Mouse (Mus musculus): Measurements from ENCODE around the gene Ncor2. TPM values are rescaled to one million over a fixed set of nuclear protein-coding genes. Genes with fewer than 3 reads are reported as not detected.

The Ncor2 gene
- polyA plus RNA-seq, 2 experiments from 2014 or later = 4.0 to 6.1 TPM

DNA sequence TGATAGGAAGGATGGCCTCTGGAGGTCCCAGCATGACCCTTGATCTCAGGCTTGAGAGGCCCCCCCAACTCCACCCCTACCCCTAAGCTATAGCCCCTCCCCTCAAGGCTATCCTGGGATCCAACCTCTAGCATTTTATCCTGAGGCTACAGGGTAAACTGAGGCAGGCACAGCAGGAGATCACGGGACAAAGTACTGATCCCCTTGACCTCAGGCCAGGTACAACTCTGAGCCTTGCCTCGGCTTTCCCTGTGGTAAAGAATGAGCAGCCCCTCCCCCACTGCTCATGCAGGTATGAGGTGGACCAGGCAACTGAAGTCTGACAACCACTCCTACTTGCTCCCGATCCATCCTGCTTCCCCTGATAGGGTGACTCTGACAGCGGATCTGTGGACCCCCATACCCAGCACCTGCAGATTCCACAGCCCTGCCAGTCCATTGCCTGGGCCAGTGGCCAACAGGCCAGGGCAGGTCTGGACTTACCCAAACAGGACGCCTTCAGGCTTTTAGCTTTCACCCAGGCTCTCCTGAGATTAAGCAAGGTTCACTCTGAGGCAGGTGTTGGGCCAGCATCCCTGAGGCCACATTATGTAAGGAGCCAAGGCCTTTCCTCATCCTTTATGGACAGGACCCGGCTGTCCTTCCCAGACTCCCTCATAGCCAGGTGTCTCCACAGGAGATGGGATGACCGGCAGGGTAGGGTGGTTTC, 11.2 kb upstream of the Ncor2 start:
- no peak for ATAC-seq

DNA sequence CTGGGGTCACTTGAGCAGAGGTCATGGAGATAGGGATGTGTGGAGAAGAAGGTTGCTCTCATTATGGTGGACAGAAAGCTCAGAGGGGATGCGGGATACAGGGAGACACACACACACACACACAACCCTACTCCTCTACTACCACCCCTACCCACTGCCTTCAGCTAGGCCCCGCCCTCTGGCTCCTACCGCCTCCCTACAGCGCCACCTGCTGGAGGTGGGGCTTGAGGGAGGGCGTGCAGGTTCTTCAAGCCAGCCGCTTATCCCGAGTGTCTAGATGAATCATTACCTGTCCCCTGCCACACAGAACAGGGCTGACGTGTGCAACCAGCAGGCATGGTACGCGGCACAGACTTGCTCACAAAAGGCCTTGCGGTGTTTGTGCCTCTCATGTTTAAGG, 10.6 kb upstream of the Ncor2 start:
- ATAC-seq = peak; percentile 74

DNA sequence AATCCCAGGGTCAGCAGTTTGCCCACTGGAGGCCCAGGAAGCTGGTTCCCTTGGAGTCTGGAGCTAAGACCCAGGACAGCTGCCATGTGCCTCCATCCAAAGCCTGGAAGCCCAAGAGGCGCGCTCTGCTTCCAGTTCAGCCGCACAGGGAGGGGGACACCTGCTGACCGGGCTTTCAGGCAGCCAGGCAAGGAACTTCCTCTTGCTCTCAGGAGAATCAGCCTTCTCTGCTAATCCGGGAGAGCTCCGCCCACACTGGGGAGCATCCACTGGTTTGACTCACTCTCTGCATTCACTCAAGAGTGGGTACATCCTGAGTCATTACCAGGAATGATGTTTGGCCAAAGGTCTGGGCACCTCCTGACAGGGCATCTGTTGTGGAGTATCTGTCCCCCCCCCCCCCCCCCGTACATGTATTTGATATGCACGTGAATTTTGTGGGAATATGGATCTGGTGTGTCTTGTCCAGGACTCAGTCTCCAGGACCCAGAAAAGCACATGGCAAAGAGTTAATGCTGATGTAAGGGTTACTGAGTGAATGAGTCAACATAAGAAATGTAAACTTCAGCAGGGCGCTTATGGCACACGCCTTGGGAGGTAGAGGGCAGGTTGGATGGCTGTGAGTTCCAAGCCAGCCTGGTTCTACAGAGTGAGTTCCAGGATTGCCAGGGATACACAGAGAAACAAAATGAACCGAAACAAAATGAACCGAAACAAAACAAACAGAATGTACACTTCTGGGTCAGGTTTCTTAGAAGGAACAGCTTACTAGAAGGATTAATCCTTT, 10.0 kb upstream of the Ncor2 start:
- ATAC-seq = no peak

DNA sequence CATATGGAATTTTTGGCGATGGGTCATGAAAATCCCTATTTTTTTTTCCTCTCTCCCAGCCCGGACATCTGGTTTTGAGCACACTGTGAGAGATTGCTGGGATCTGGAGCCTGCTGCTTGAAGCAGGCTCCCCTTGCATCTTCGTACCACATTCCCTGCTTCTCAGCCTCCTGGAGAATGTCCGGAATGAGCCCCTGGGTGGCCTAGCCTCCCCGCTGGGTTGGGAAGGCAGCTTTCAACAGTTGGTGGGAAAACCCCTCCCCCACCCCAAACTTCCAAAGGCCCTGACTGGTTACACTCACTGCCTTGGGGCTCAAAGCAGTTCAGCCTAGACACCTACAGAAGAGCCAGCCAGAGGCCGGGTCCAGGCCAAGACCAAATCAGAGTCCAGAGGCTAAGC, 5.8 kb upstream of the Ncor2 start:
- no peak for ATAC-seq

DNA sequence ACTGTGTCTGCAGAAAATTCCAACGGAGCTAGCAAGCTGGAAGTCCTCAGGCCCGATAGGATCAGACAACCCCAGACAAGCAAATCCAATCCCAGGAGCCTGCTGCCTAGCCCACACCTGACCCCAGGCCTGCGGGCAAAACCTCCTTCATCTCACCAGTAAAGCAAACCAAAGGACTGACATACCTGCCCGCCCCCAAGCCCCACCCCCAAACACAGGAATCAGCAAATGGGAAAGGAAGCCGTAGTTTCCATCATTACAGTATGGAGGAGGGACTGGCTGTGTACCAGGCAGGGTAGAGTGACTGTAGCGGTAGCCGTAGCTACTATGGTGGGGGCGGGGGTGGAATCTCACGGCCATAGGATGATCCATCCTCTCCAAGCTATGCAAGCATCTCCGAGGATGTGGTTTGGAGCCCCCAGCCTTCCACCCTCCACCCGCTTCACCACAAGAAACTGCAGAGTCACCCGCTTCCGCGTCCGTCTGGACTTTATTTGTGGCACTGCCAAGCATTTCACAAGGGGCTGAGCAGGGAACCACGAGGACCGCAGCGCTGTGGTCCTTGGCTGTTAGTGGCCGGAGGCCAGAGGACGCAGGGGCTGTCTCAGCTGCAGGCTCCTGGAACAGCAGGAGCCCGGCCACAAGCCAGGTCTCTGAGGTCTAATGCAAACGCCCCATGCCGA, 4.4 kb upstream of the Ncor2 start:
- ATAC-seq = peak; percentile 16

DNA sequence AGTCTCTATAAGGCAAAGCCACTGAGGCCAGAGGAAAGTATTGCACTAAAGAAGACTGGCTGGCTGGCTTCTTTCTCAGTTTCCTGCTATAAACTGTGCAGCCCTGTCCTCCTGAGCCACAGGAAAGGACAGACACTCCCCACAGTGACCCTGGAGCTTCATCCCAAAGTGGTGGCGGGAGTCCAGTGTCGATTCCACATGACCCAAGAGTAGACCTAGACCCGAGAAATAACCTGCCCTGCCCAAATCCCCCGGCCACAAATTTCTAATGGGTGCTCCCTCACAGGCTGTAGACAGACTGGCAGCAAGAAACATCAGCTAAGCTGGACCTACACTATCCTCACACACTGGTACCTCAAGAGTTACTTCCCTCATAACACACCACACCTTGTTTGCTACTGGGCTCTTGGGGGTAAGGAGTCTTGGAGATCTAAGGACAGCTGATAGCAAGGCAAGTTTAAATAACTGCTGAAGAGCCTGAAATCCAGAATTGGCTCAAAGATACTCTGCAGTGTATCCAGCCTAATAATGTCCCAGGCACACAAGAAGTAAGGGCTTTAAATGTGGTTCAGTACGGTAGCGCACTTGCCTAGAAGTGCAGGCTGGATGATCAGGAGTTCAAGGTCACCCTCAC, 1.7 kb upstream of the Ncor2 start:
- no peak for ATAC-seq

DNA sequence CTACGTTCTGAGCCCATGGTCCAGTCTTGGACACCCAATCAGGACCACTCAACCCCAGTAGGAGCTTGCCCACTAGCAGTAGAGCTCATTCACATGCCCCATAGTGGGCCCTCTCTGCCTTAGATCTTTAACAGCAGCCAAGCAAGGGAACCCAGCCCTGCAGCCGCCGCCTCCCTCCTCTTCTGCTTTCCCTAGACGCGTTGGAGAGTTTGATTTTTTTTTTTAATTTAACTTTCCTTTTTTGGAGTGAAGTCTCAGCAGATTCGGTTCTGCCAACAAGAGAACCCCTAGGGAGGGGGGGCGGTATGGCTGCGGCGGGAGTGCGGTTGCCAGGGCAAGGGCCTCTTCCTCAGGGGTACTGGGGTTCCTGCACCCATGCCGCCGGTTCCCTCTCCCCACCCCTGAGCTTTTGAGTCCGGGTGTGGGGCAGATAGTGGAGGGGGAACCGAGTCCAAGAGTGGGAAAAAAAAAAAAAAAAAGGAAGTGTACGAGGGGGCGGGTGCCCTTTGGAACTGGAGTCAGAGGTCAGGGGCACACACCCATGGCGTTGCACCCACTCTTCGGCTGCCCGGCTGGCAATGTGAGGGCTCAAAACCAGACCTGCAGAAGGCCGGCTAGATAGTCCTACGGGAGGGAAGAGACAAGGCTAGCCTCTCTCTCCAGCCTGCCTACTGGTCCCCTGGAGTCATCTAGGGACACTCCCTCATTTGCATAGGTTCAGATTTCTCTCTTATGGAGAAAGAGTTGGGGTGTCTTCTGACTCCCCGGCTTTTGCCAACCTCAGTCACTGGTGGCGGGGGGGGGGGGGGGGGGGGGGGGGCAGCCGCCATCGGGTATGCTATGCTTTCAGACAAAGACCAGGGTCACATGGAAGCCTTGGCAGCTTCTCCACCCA, 963 bp upstream of the Ncor2 start:
- ATAC-seq = peak; percentile 12

DNA sequence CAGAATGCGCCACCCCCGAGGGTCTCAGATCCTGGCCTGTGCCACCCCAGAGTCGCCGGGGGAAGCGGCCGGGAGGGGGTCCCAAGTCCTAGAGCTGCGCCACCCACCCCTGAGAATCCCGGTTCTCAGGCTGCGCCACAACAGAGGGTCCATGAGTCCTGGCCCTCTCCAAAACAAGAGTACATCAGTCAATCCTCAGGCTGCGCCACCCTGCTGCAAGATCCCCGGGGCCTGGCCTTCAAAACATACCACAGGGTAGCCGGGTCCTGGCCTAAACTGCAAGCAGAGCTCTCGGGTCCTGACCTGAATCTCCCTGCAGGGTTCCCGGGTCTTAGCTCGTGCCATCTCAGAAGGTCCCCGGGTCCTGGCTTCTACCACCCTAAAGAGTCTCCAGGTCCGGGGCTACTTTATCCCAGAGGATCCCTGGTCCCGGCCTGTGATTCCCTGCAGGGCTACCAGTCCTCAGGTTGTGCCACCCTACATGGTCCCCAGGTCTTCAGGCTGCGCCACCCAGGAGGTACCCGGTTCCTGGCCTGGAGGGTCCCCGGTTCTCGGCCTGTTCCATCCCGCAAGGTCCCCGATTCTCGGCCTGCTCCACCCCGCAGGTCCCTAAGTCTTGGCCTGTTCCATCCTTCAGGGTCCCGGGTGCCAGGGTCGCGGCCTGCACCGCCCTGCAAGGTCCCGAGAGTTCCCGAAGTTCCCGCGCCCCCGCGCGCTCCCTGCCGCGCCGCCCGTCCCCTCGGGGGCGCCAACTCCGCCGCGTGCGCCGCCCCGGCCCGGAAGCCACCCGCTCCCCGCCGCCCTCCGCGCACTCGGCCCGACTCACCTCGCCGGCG, 630 bp downstream of the Ncor2 start:
- peak; percentile 7 for ATAC-seq

DNA sequence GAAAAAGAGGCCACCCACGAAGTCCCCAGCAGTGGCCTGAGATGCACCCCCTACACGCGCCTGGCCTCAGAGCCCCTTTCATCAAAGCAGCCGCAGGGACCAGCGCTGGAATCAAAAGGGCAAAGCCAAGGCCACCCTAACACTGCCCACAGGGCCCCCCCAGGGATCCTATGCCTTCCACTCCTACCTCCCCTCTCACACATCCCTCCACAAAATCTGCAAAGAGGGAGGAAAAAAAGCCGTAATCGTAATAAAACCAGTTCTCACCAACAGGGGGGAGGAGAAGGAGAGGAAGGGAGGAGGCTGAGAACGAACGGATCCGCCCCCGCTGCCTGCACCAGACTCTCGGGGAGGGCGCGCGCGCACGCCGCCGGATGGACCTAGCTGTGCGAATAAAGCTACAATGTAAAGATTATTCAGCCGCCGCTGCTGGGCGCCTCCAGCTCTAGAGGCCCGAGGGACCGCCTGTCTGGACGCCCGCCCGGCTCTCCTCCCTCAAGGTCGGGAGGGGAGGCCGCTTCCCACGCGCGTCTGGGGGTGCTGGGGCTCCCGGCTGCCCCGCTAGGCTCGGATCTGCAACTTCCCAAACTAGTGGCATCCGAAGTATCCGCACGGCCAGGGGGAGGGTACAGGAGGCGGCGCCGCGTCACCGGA, 1.4 kb downstream of the Ncor2 start:
- peak; percentile 82 for ATAC-seq

DNA sequence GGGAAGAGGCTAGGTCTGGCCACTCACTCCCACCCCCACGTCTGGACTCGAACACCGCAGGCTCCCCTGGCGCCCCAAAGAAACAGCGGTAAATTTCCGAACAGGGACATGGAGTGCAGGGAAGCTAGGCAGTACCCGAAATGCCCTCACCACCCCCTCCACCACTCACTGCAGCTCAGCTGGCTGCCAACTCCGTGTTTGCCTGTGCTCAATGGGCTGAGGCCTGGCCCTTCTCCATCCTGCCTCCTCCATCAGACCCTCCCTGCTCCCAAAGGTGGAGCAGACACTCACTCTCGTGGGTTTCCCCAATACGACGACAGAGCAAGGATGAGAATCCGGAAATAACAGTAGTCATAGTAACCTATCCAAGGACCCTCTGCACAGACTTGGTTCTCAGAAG, 2.2 kb downstream of the Ncor2 start:
- ATAC-seq = no peak

DNA sequence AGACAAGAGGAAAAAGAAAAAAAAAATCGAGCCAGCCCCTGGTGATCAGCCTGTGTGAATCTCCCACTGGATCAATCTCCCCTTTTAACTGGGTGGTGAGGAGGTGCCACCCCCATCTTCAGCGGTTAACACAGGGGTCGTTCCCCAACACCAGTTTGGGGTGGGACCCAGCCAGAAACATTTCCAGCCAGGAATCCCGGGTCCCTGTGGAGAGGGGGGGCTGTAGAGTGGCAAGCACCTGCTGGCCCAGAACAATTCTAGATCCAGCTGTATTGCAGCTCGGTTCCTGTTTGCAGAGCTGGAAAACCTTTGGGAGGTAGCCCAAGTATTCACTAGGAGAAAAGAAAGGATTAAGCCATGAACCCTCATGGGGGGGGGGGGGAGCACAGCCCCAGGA, 2.7 kb downstream of the Ncor2 start:
- no peak for ATAC-seq

DNA sequence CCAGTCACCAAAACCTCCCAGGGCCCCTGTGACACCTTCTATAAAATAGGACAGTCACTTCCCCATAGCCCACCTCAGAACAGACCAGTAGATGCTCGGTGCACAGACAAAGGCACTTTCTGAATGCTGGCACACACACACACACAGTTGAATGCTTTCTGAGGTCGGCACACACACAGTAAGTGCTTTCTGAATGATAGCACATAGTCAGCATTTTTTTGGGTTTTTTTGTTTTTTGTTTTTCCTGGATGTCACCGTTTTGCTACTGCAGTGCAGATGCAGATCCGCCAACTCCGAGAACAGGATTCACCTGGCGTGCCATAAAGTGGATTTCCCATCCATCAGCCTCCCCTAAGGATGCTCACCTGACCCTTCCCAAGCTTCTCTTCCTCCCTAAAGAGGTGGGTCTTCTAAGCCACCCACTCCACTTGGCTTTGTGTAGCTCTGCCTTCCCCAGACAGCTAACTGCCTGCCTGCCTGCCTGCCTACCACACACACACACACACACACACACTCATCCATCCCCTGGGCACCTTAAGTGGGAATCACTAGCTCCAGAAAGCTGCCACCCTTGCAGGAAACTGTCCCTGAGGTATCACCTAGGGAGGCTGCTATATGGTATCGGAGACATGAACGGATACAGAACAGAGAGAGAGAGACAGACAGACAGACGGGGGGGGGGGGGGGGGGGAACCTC, 3.2 kb downstream of the Ncor2 start:
- ATAC-seq = no peak

DNA sequence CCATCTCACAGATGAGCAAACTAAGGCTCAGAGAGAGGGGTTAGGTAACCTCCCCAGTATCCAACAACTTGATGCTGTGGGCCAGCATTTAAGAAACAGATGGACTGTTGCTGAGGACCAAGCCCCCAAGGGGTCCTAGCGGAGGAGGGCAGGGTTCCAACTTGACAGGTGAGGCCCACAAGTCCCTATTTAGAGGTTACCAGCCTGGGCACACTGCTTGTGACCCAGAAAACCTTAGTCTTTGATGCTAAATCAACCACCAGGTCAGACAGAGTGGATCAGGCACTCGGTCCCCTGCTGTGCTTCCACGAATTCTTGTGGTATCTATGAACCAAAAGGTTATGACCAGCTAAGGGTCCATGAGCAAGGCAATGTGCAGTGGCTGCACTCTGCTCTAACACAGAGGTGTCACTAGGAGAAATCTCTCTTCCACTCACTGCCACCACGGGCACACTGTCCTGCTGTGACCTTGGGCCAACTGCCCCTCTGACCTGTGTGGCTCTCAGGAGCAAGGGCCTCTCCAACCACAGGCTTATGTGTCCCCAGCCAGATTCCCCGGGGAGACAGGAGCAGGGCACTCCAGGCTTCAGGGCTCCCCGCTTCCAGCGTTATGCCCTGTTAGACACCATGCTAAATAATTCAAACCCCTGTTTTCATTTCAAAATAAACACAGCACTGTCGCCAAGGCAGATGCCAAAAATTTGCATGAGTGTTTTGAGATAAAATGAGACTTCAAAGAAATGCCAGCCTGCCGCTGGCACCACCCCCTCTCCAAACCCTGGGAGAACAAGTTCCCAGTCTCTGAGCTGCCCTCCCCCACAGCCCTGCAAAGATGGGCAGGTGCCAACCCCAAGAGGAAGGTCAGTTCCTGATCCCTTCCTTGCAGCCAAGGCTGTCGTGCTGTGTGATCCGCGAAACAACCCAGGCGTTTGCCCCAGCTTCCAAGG, 4.0 kb downstream of the Ncor2 start:
- no peak for ATAC-seq

DNA sequence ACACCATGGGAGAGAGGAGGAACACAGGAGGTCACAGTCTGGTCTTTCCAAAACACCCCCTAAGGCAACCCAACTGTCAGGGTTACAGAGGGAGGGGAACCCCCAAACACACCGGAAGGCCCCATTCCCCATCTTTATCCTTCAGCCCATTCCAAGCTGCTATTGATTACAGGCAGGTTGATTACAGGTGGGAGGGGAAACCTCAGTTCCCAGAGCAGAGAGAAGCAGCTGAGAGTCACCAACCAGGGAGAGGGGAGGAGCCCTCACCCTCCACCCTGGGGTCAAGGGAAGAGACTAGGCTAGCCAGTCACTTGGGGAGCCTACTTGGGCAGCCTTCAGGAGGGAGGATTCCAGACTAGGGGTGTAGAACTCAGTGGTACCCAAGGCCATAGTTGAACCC, 5.2 kb downstream of the Ncor2 start:
- ATAC-seq = no peak

DNA sequence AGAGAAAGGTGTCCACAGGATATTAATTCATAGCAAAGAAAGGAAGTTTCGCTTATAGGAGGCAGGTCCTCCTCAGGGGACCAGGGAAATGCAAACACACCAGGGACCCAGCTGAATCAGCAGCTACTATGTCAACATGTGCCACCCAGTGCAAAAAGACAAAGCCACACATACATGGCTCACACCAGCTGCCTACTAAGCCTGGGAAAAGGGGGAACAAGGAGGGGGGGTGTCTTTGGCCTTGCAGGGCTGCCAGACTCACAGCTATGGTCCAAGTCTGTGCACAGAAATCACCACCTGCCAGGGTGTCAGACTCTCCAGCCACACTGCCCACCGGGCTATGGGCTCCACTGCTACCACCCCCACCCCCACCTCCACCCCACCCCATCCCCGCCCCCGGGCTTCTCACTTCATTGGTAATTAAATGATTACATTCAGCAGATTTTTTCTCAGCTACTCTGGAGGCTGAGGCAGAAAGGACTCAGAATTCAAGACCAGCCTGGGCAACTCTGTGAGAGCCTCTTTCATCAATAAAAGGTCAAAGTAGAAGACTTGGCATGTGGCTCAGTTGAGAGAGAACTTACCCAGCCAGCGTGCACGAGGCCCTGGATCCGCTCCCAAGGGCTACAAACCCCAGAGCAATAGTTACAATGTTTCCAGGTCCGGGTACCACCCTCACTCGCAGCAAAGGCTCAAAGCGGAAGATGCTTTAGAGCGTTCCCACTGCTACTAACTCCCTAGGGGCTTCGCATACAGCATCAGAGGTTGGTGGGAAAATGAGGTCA, 6.0 kb downstream of the Ncor2 start:
- no peak for ATAC-seq

DNA sequence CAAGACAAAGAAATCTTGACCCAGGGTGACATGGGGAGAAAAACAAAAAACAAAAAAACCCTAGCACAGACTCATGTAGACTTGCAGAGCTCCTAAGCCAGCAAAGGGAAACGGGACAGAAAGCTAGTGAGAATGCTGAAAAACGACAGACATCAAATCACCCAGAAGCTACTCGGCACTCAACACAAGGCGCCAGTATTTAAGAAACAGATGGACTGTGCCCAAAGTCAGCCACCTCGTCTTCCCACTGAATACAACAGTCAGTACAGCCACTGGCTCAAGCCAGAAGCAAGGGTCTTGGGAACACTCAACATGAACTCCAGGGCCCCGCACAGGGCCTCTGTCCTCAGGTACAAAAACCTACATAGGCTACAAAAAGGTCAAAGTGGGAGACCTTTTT, 7.8 kb downstream of the Ncor2 start:
- ATAC-seq = no peak

DNA sequence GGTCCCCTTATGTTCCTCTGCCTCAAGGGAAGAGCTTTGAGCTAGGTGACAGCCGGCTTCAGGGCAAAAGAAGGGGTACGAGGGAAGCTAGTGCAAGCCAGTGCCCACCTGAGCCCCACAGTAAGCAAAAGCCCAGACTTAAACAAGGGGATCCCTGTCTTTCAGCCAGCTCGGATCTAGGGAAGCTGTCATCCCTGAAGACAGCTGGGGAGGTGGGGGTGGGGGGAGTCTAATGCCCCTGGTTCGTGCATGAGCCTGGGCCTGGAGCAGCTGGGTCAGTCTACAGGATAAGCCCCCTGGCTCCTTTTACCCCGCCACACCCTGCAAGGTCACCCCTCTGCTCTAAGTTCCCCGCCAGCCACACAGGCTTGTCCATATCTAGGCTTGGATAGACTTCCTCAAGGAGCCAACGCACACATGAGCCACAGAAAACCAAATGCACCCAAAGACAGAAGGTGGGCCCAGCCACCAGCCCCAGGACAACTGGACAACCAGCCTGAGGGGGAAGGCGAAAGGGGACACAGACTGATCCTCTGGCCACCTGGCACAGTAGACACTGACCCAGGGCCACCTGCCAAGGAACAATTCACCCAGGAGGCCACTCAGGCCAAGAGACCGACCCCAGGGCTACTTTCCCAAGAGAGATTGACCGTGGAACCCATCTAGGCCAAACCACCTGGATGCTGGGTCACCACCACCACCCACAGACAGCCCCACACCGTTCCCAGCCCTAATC, 8.7 kb downstream of the Ncor2 start:
- no peak for ATAC-seq

Data from CD4-positive, CD25-positive, alpha-beta regulatory T cell, adult 4 months (primary cell).